ENCODE assay signal across 23 mouse cellular contexts in the genomic region with DNA sequence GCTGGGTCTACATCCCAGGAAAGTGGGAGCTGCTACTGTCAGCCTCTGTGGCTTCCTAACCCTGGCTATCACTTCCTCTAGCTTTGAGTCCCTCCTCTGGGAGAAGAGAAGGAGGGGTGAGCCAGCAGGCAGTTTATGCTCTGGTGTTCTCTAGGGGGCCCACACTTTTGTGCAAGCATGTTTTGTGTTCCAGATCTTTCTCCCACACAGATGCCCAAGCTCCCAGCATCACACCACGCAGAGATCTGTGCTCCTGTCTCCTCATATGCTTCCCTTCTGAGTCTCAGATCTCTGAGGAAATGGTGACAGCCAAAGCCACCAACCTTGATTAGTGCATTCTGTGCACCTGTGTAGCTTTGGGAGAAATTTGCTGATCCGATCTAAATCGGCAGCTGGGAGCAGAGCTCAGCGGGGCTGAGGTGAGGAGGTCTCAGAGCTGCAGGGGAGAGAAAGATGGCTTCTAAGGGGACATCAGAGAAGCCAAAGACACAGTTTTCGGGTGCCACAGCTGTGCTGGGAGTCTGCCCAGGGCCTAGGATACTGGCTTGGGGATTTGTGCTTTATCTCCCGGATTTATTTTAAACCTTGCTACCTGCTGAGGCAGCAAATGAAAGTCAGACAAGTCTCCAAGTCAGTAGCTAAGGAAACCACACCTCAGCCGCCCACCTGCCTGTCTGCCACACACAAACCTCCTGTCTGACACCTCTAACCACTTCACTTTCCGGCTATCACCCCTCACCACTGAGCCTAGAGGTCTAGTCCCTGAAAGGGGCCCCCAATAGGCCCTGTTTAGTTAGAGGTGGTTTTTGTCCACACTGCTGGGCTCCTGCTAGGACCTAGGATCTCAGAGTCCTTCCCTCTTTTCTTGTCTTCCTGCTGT.
DNase-seq lines count a peak whose midpoint lies in the region; ATAC-seq and TF ChIP-seq lines count a peak whose summit lies in the region.
"Had no signal": no experiment of that assay in that cellular context is flagged by ENCODE, and none has a peak within 500 bp of the region (broad histone marks: within the 10 kb centered on the region; RNA-seq: fewer than 3 reads in every experiment).

No protein-coding gene starts in this region.

- no peak overlapping the region for H3K9ac ChIP-seq in heart, embryonic 12.5 days
- H3K9ac ChIP-seq: embryonic facial prominence, embryonic 12.5 days; forebrain, embryonic 13.5 days; heart, embryonic 15.5 days; limb, embryonic 13.5 days; liver, embryonic 13.5 days; lung, embryonic 14.5 days had no signal

- intact Hi-C loops in left cerebral cortex, adult 2 months (cut with DNase I), result no loop called here

- H3K27ac ChIP-seq in left cerebral cortex, adult 2 months, result no peak overlapping the region
- H3K27ac ChIP-seq in heart, embryonic 12.5 days (ENCODE audit: poor library complexity, severe bottlenecking), result no peak overlapping the region
- H3K27ac ChIP-seq: embryonic facial prominence, embryonic 12.5 days; forebrain, embryonic 13.5 days; heart, adult 2 months; heart, embryonic 15.5 days; limb, embryonic 13.5 days; liver, embryonic 13.5 days had no signal

- DNase-seq in left cerebral cortex, adult 18-20 months (ENCODE audit: low spot score in 2 of 2), result peak; percentile 5 to 24
- no peak for DNase-seq in left cerebral cortex, adult 2 months (ENCODE audit: extremely low spot score in 1 of 2, low spot score in 2 of 2)
- DNase-seq in natural killer cell, adult 2 months (ENCODE audit: low spot score in 2 of 2), result peak; percentile 36 to 39
- DNase-seq in thymus, postnatal 25 days, result peak; percentile 67
- no peak for DNase-seq in ovary, postnatal 14 days (ENCODE audit: low spot score)
- DNase-seq: cerebellum, adult 9-11 months; gastrocnemius, postnatal 14 days; heart, adult 2 months; heart, postnatal 4 days; kidney, adult 2 months; kidney, postnatal 14 days; liver, embryonic 13.5 days; lung, embryonic 14.5 days; lung, postnatal 36 days; right cerebral cortex, postnatal 14 days had no signal

- no peak overlapping the region for H3K4me2 ChIP-seq in heart, embryonic 12.5 days
- H3K4me2 ChIP-seq: embryonic facial prominence, embryonic 12.5 days; forebrain, embryonic 13.5 days; heart, embryonic 15.5 days; limb, embryonic 13.5 days; liver, embryonic 13.5 days; lung, embryonic 14.5 days had no signal

- peaks cover 34% of the 10 kb centered on the region for H3K27me3 ChIP-seq in heart, embryonic 12.5 days (replicated peaks)
- H3K27me3 ChIP-seq: embryonic facial prominence, embryonic 12.5 days; forebrain, embryonic 13.5 days; limb, embryonic 13.5 days; liver, embryonic 13.5 days had no signal

- no peak for TF ChIP-seq CTCF in left cerebral cortex, adult 2 months (IDR thresholded peaks at IDR 0.05)

- H3K4me3 ChIP-seq in left cerebral cortex, adult 2 months, result no peak overlapping the region
- H3K4me3 ChIP-seq in heart, embryonic 12.5 days, result no peak overlapping the region
- H3K4me3 ChIP-seq: embryonic facial prominence, embryonic 12.5 days; erythroblast, embryonic 14.5 days; forebrain, embryonic 13.5 days; heart, adult 2 months; heart, embryonic 15.5 days; limb, embryonic 13.5 days; liver, embryonic 13.5 days had no signal

- no peaks in the 10 kb centered on the region for H3K4me1 ChIP-seq in heart, embryonic 12.5 days (replicated peaks)
- H3K4me1 ChIP-seq: embryonic facial prominence, embryonic 12.5 days; heart, embryonic 15.5 days; limb, embryonic 13.5 days; liver, embryonic 13.5 days had no signal

- H3K36me3 ChIP-seq in heart, embryonic 12.5 days, result no peaks in the 10 kb centered on the region
- H3K36me3 ChIP-seq: embryonic facial prominence, embryonic 12.5 days; G1E; heart, embryonic 15.5 days; limb, embryonic 13.5 days; liver, embryonic 13.5 days had no signal

- peak; percentile 54 for ATAC-seq in activated CD4-positive, CD25-positive, alpha-beta regulatory T cell, adult 4 months
- no peak for ATAC-seq in heart, embryonic 12.5 days (ENCODE audit: insufficient number of reproducible peaks, low FRiP score)
- ATAC-seq: forebrain, embryonic 13.5 days had no signal

- WGBS in heart, embryonic 12.5 days, result 49% methylated on average over 8 of the region's 8 CpGs

- peaks cover 9% of the 10 kb centered on the region for H3K9me3 ChIP-seq in heart, embryonic 12.5 days (replicated peaks)
- H3K9me3 ChIP-seq: embryonic facial prominence, embryonic 12.5 days; forebrain, embryonic 13.5 days; G1E; heart, embryonic 15.5 days; liver, embryonic 13.5 days had no signal

Comparison
In these comparisons a context has a peak if more than half of its experiments do, and no peak if none do; other contexts are left out.
1. DNase-seq: peak in left cerebral cortex, adult 18-20 months (2 of 2), natural killer cell, adult 2 months (2 of 2) and thymus, postnatal 25 days (single experiment); none in left cerebral cortex, adult 2 months (0 of 2) and ovary, postnatal 14 days (single experiment).